Mouse (Mus musculus) cerebellum, adult 2 months (tissue): ENCODE data around the gene Lamtor1.

Experiments
- CTCF ChIP-seq: fragments of 200-500 bp; IDR thresholded peaks from 2 replicates; pipeline ENCODE4 v1.5.1; 2011; ENCODE audit warnings: low read depth, mild to moderate bottlenecking, control low read depth, low read length, moderate library complexity, borderline replicate concordance; ENCODE audit not compliant: insufficient read depth
- POLR2A ChIP-seq: fragments of 200-500 bp; IDR thresholded peaks from 2 replicates; pipeline ENCODE4 v1.6.1; 2011; ENCODE audit warnings: low read length, control low read depth, borderline replicate concordance; ENCODE audit not compliant: insufficient read depth

GRCm38 (mm10) chr7:101965606-101966005 is 59.9 kb downstream of the Lamtor1 start:
- TF ChIP-seq POLR2A = no peak
- no peak for TF ChIP-seq CTCF
